Mouse (Mus musculus): ENCODE data around the gene Fgf6.

DNA sequence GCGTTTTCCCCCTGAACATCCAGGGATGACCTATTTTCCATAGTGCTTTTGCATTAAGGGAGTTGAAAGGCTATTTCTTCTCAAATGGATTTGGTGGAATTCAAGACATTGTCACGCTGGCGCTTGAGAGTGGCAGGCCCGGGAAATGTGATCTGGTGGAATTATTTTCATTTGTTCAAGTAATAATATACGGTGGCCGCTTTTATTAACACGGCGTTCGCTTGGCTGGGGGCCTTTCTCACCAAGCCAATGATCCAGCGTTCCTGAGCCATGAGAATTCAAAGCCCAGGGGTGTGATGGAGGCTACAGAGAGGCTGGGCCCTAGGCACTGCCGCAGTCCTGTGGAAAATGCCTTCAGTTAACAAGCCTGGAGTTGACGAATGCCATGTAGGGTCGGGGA, 5.0 kb downstream of the Fgf6 start:
- TF ChIP-seq TAL1 (IDR thresholded peaks at IDR 0.05; ENCODE audit: low read length) (no peak), GATA1 (IDR thresholded peaks at IDR 0.05; ENCODE audit: low read length) (no peak)
